Mouse (Mus musculus) left cerebral cortex, postnatal 14 days (tissue): ENCODE measurements around the gene Ptpra. TPM values are rescaled to one million over a fixed set of nuclear protein-coding genes. Genes with fewer than 3 reads are reported as not detected.
"Not testable (repeated sequence)": the region's sequence is repeated elsewhere in the genome, so short reads cannot be mapped to it uniquely, and the experiment has no call there.

Experiments
- DNase-seq, 2 experiments: peaks; one replicate each; pipeline ENCODE4 v3.0.0; 2021 to 2022; ENCODE audit warnings: low spot score in 2 of 2, mixed read lengths in 1 of 2
- intact Hi-C: fragments of 180-260 bp; cut with DNase I; formaldehyde crosslinking; loops from one replicate; pipeline ENCODE4 v1.15.1; 2025
- total RNA-seq, 2 experiments: library from RNA; stranded (reverse); gene quantifications; 2 replicates each; pipeline ENCODE4 v1.2.3; 2021

The Ptpra gene
- total RNA-seq, 2 experiments from 2014 or later, result 251 to 257 TPM

GRCm38 (mm10) chr2:130472908-130473510, 22.9 kb downstream of the Ptpra start:
- no peak for DNase-seq
- intact Hi-C loops, result no loop called here

DNA sequence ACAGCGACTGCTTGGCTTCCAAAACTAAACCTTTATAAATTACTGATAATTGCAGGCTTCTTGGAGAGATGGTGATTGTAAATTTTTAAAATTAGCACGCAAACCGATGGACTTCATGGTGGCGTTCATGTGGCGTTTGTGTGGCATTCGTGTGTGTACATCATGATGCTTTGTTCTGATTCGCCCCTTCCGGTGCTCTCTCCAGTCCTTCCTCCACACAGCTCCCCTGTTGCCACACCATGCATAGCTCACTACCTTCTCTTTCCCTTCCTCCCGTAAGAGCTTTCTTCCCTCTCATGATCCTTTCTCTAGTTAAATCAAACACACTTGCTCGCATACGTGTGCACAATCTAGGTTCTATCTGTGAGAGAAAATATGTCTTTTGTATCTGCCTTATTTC, 25.7 kb downstream of the Ptpra start:
- DNase-seq, result no peak
- intact Hi-C loops, result no loop called here

DNA sequence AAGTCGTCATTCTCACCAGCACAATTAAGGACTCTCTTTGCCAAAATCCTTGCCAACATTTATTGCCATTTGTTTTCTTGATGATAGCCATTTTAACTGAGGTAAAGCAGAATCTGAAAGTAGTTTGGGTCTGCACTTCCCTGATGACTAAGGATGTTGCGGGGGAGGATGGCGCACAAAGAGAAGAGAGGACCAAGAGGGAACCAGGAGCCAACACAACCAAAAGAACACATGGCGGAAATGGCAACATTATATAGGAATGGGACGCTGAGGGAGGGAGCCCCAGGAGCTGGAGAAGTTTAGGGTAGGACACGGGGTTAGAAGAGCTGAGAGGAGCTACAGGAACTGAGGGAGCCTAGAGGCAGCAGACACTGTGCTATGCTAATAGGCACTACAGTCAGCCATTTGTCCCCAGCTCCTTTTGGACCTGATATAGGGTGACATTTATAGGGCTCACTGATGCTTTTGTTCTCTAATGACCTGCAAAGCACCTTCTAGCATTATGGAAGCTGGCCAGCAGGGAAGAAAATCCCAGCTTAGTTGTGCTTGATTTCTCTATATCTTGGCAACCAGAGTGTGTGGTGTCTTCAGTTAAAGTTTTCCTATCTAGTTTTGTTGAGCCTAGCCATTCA, 26.7 kb downstream of the Ptpra start:
- DNase-seq, result no peak
- intact Hi-C loops, result no loop called here

DNA sequence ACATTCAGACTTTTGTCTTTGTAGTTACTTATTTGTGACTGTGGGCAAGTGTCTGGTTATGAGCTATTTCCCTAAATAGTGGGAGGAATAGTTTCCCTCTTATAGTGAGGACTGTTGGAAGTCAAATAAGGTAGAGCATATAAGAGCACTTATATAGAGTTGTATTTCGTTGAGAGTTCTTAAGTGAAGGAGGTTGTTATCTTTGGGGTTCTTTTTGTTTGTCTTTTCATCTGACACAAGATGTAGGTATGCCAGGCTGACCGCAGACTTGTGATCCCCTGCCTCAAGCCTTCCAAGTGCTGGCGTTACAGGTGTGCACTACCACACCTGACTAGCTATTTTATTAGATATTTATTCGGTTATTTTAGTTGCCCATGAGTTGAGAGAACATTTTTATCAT, 32.1 kb downstream of the Ptpra start:
- DNase-seq, result no peak
- intact Hi-C loops, result no loop called here

GRCm38 (mm10) chr2:130482700-130483099, 32.6 kb downstream of the Ptpra start:
- DNase-seq, result no peak

GRCm38 (mm10) chr2:130484206-130484605, 34.1 kb downstream of the Ptpra start:
- DNase-seq, result no peak
- intact Hi-C loops, result no loop called here

More at GRCm38 (mm10) chr2:130482700-130483099, 32.6 kb downstream of the Ptpra start:
- intact Hi-C loops, result no loop called here

GRCm38 (mm10) chr2:130488002-130488401, 37.9 kb downstream of the Ptpra start:
- intact Hi-C loops, result no loop called here
- DNase-seq, result no peak

- DNase-seq, result peak in 1 of 2 experiments; percentile 33
- intact Hi-C loops, result no loop called here
These were observed 38.5 kb downstream of the Ptpra start for GRCm38 (mm10) chr2:130488600-130488999.

DNA sequence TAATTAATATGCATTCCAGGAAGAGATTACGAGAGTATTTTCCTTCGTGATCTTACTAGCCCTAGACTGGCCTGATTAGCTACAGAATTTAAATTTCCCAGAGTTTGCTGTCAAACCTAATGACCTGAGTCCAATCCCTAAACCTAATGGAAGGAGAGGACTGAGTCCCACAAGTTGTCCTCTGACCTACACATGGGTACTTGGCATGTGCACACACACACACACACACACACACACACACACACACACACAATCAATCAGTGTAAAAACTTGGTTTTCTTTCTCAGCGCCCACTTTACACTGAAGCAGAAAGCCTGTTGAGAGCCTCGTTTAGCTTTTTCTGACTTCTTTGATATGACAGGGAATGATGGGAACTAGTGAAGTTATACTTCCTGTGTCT, 41.1 kb downstream of the Ptpra start:
- intact Hi-C loops, result no loop called here
- no peak for DNase-seq

DNA sequence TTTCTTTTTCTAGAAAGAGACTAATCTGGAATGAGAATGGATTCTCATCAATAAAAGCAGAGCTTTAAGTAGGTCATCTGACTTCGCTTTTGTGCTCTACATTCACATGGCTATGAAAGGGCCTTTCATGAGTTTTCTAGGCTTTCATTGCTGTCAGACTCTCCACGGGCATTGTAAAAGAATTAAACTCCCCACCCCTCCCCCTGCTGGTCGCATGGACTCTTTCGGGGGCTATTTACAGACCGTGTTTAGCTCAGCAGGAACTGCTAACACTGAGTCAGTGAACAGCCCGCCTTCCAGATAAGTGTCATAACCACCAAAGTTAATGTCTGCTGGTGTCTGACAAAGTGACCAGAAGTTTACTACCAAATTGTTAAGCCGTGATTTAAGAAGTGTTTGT, 41.5 kb downstream of the Ptpra start:
- intact Hi-C loops, result no loop called here
- DNase-seq, result peak; percentile 65 to 71

DNA sequence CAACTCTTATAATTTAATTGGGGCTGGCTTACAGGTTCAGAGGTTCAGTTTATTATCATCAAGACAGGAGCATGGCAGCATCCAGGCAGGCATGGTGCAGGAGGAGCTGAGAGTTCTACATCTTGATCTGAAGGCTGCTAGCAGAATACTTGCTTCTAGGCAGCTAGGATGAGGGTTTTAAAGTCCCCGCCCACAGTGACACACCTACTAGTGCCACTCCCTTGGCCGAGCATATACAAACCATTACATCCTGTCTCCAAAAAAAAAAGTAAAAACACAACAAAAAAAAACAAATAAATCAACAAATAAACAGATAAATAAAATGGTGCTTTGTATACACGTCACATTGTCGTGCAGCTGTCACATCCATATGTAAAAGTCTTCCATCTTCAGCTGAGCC, 45.0 kb downstream of the Ptpra start:
- intact Hi-C loops, result loop anchor here (5.0 kb wide), 1 partner anchor 43 kb away; the partner anchor contains the start of gene Ptpra

DNA sequence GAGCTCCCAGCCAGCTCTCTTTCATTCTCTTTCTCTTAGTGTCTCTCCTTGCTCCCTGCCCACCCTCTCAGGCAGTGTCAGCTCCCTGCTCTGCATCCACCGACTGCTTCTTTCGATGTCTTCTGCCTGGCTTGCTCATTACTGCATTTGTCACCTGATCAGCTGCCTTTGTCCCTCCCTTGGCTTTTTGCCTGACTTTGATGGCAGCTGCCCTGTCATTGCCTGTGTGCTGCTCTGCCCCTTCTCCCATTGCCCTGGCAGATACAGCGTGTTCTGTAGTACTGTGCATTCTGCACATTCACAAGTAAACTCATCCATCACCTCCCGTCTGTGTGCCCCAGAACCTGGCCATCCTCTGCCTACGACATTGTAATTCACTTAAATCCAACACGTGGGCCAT, 46.0 kb downstream of the Ptpra start:
- peak; percentile 31 to 65 for DNase-seq
- intact Hi-C loops, result loop anchor here (5.0 kb wide), 1 partner anchor 44 kb away; the partner anchor contains the start of gene Ptpra

More for the DNA sequence above, 45.0 kb downstream of the Ptpra start:
- not testable (repeated sequence) for DNase-seq

DNA sequence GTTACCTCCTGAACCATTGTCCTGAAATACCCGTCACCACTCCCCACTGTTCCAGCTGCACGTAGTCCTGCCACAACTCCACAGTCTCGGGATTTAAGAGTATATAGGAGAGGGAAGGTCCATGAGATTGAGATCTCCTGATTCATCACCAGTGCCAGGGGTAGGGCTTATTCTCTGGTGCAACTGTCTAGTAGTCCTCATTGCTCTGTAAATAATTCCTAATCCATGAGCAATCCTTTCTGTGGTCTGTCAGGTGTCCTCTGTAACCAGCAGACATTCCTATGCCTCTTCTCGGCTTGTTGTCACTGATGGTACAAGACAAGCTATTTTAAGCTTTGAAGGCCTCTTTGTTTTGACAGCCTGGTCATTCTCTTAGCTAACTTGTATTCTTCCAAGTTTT, 46.9 kb downstream of the Ptpra start:
- intact Hi-C loops, result loop anchor here (5.0 kb wide), 1 partner anchor 45 kb away; the partner anchor contains the start of gene Ptpra
- DNase-seq, result no peak

DNA sequence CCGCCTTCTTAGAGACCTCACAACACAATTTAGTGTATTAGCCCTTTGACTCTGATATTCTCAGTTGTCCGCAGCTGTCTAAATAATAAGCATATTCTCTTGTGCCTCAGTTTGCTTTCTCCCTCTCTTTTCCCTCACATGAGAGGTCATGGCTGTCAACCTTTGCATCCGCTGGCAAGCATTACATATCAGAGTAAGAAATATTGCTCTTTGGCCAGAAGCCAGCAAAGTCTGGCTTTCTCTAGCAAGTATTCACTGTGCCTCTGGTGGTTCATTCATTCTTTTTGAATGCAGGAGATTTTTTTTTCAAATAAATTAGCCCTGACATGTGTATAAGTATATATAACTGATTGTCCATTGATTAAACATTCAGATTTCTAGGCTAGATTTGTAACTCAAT, 49.5 kb downstream of the Ptpra start:
- intact Hi-C loops, result loop anchor here (5.0 kb wide), 1 partner anchor 47 kb away; the partner anchor contains the start of gene Ptpra
- no peak for DNase-seq

DNA sequence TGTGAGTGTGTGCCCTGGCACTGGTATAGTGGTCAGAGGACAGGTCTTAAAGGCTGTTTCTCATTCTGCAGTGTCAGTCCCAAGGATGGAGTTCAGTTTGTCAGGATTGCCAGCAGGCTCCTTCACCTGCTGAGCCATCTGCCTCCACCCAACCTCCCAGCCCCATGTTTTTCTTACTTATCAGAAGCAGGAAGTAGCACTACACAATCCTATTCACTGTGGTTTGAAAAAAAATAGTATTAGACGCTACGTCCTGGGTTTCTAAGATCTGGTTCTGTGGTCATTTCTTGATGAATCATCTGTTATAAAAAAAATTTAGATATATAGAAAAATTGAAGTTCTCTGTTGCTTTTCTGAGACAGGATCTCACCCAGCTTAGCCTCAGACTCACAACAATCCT, 51.5 kb downstream of the Ptpra start:
- intact Hi-C loops, result no loop called here
- no peak for DNase-seq

GRCm38 (mm10) chr2:130511616-130512015, 61.5 kb downstream of the Ptpra start:
- intact Hi-C loops, DNase-seq: not testable (repeated sequence)

DNA sequence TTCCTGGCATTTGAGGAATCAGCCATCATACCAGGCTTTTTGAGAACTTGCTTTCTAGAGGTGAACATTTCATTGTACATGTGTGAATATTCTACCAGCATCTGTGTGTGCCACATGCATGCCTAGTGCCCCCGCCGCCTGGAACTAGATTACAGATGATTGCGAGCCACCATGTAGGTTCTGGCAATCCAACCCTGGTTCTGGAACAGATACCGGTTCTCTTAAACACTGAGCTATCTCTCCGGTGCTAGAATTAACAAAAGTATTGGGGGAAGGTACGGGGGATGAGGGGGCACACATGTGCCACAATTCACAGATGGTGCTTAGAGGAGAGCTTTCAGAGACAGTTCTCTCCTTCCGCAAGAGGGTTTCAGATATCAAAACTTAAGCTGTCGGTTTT, 63.8 kb downstream of the Ptpra start:
- intact Hi-C loops, result no loop called here
- no peak for DNase-seq

DNA sequence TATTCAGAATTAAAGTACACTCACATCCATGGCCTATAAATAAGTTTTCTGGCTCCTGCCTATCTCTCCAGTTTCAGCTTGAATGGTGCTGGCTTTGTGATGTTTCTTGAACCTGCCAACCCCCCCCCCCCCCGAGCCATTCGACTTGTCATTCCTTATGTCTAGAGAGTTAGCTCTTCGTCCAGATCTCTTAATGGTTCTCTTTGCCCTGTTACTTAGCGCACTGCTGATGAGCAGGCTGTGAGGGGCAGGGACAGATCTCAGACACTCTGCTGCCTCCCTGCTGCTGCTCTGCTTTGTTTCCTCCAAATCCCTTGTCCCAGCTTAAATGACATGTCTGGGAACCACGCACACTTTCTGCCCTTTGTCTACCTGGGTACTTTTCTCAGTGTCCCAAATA, 65.7 kb downstream of the Ptpra start:
- no peak for DNase-seq
- intact Hi-C loops, result loop anchor here (5.0 kb wide), 1 partner anchor 63 kb away; the partner anchor contains the start of gene Ptpra

- intact Hi-C loops, result loop anchor here (10.0 kb wide), 1 partner anchor 227 kb away; the partner anchor contains the start of gene Ebf4
- no peak for DNase-seq
These were observed 71.8 kb downstream of the Ptpra start for GRCm38 (mm10) chr2:130521927-130522326.

DNA sequence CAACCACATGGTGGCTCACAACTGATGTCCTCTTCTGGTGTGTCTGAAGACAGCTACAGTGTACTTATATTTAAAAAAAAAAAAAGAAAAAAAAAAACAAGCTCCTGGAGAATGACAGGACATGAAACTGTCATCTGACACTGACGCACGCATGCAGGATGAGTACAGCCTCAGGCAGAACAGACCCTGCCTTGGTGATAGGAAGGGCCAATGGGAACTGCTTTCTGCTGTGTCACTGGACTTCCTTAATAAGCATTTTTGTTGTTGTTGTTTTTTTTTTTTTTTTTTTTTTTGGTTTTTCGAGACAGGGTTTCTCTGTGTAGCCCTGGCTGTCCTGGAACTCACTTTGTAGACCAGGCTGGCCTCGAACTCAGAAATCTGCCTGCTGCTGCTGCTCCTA, 75.4 kb downstream of the Ptpra start:
- not testable (repeated sequence) for DNase-seq
- intact Hi-C loops, result loop anchor here (10.0 kb wide), 1 partner anchor 231 kb away; the partner anchor contains the start of gene Ebf4

GRCm38 (mm10) chr2:130528457-130528856, 78.4 kb downstream of the Ptpra start:
- intact Hi-C loops, result loop anchor here (10.0 kb wide), 1 partner anchor 234 kb away; the partner anchor contains the start of gene Ebf4
- peak in 1 of 2 experiments; percentile 12 for DNase-seq
